ENCODE assay signal across 16 mouse cellular contexts in genomic region chr12:112938366-112938765, GRCm38 (mm10). TPM values are rescaled to one million over a fixed set of nuclear protein-coding genes. Genes with fewer than 3 reads are reported as not detected.
DNase-seq lines count a peak whose midpoint lies in the region; ATAC-seq and TF ChIP-seq lines count a peak whose summit lies in the region.
"Had no signal": no experiment of that assay in that cellular context is flagged by ENCODE, and none has a peak within 500 bp of the region (broad histone marks: within the 10 kb centered on the region; RNA-seq: fewer than 3 reads in every experiment).

No protein-coding gene starts in this region.

- 61% methylated on average over 10 of the region's 10 CpGs for WGBS in heart, embryonic 12.5 days
- 86% methylated on average over 10 of the region's 10 CpGs for WGBS in midbrain, embryonic 12.5 days
- WGBS in midbrain, postnatal 0 days, result 84% methylated on average over 10 of the region's 10 CpGs
- 80% methylated on average over 10 of the region's 10 CpGs for WGBS in embryonic facial prominence, embryonic 11.5 days
- 72% methylated on average over 10 of the region's 10 CpGs for WGBS in limb, embryonic 13.5 days

- H3K4me3 ChIP-seq in heart, embryonic 12.5 days, result no peak overlapping the region
- no peak overlapping the region for H3K4me3 ChIP-seq in midbrain, embryonic 12.5 days
- no peak overlapping the region for H3K4me3 ChIP-seq in midbrain, postnatal 0 days (ENCODE audit: low read depth, low read length)
- no peak overlapping the region for H3K4me3 ChIP-seq in embryonic facial prominence, embryonic 11.5 days (ENCODE audit: low read depth, low read length)
- no peak overlapping the region for H3K4me3 ChIP-seq in limb, embryonic 13.5 days
- H3K4me3 ChIP-seq: neural tube, embryonic 15.5 days had no signal

- TF ChIP-seq CTCF in midbrain, postnatal 0 days (IDR thresholded peaks at IDR 0.05), result no peak

- H3K9me3 ChIP-seq in heart, embryonic 12.5 days (replicated peaks), result no peaks in the 10 kb centered on the region
- no peaks in the 10 kb centered on the region for H3K9me3 ChIP-seq in midbrain, embryonic 12.5 days
- H3K9me3 ChIP-seq in midbrain, postnatal 0 days (ENCODE audit: low read length), result no peaks in the 10 kb centered on the region
- no peaks in the 10 kb centered on the region for H3K9me3 ChIP-seq in embryonic facial prominence, embryonic 11.5 days (replicated peaks; ENCODE audit: control insufficient read depth, low read length)
- no peaks in the 10 kb centered on the region for H3K9me3 ChIP-seq in limb, embryonic 13.5 days
- H3K9me3 ChIP-seq: megakaryocyte, embryonic 14.5 days; neural tube, embryonic 15.5 days had no signal

- H3K9ac ChIP-seq in heart, embryonic 12.5 days, result peak overlapping the region; percentile 13; the same call in 1 of the 2 replicates
- peak overlapping the region; percentile 8; the same call in 1 of the 2 replicates for H3K9ac ChIP-seq in midbrain, embryonic 12.5 days (replicated peaks)
- no peak overlapping the region for H3K9ac ChIP-seq in midbrain, postnatal 0 days (replicated peaks; ENCODE audit: low read length, poor library complexity, severe bottlenecking)
- peak overlapping the region; percentile 13; the same call in 1 of the 2 replicates for H3K9ac ChIP-seq in embryonic facial prominence, embryonic 11.5 days (replicated peaks; ENCODE audit: low read length)
- no peak overlapping the region; the same call in 1 of the 2 replicates for H3K9ac ChIP-seq in limb, embryonic 13.5 days
- H3K9ac ChIP-seq: neural tube, embryonic 15.5 days had no signal

- no peak overlapping the region for H3K27ac ChIP-seq in heart, embryonic 12.5 days (ENCODE audit: poor library complexity, severe bottlenecking)
- H3K27ac ChIP-seq in midbrain, embryonic 12.5 days (replicated peaks), result no peak overlapping the region
- no peak overlapping the region for H3K27ac ChIP-seq in midbrain, postnatal 0 days (ENCODE audit: low read depth, low read length)
- H3K27ac ChIP-seq in embryonic facial prominence, embryonic 11.5 days (replicated peaks; ENCODE audit: low read depth, low read length), result no peak overlapping the region
- H3K27ac ChIP-seq in limb, embryonic 13.5 days, result peak overlapping the region; percentile 44; the same call in 1 of the 2 replicates
- H3K27ac ChIP-seq: neural tube, embryonic 15.5 days had no signal

- 0 out of 2 replicates have a peak, but pooled peaks cover 21% of the 10 kb centered on the region for H3K27me3 ChIP-seq in heart, embryonic 12.5 days (replicated peaks)
- H3K27me3 ChIP-seq in midbrain, embryonic 12.5 days, result peaks cover 18% of the 10 kb centered on the region
- no peaks in the 10 kb centered on the region for H3K27me3 ChIP-seq in midbrain, postnatal 0 days (ENCODE audit: insufficient read depth, low read length)
- H3K27me3 ChIP-seq in embryonic facial prominence, embryonic 11.5 days (ENCODE audit: control insufficient read depth, insufficient read depth, low read length), result no peaks in the 10 kb centered on the region; the same call in 1 of the 2 replicates
- no peaks in the 10 kb centered on the region for H3K27me3 ChIP-seq in limb, embryonic 13.5 days
- H3K27me3 ChIP-seq: neural tube, embryonic 15.5 days had no signal

- no peak overlapping the region for H3K4me2 ChIP-seq in heart, embryonic 12.5 days
- no peak overlapping the region for H3K4me2 ChIP-seq in midbrain, embryonic 12.5 days (replicated peaks)
- H3K4me2 ChIP-seq in midbrain, postnatal 0 days (ENCODE audit: low read depth, low read length, poor library complexity, severe bottlenecking), result no peak overlapping the region
- no peak overlapping the region for H3K4me2 ChIP-seq in embryonic facial prominence, embryonic 11.5 days (ENCODE audit: low read depth, low read length)
- no peak overlapping the region for H3K4me2 ChIP-seq in limb, embryonic 13.5 days (replicated peaks)
- H3K4me2 ChIP-seq: liver, embryonic 11.5 days; neural tube, embryonic 15.5 days had no signal

- H3K4me1 ChIP-seq in heart, embryonic 12.5 days (replicated peaks), result peaks cover 36% of the 10 kb centered on the region
- H3K4me1 ChIP-seq in midbrain, embryonic 12.5 days, result peaks cover 36% of the 10 kb centered on the region
- peaks cover 5% of the 10 kb centered on the region; the same call in 1 of the 2 replicates for H3K4me1 ChIP-seq in midbrain, postnatal 0 days (ENCODE audit: insufficient read depth, low read length)
- no peaks in the 10 kb centered on the region for H3K4me1 ChIP-seq in embryonic facial prominence, embryonic 11.5 days (ENCODE audit: control insufficient read depth, insufficient read depth, low read length)
- peaks cover 40% of the 10 kb centered on the region for H3K4me1 ChIP-seq in limb, embryonic 13.5 days

- DNase-seq in heart, adult 9 months (ENCODE audit: low spot score in 2 of 2), result no peak
- DNase-seq in midbrain, postnatal 0 days (ENCODE audit: low spot score), result no peak
- DNase-seq in embryonic facial prominence, embryonic 11.5 days (ENCODE audit: low spot score), result no peak
- no peak for DNase-seq in testis, postnatal 14 days (ENCODE audit: low spot score)
- DNase-seq in left cerebral cortex, adult 11 months (ENCODE audit: low spot score), result no peak
- DNase-seq: adrenal gland, postnatal 36 days; kidney, adult 11 months; right cerebral cortex, postnatal 14 days; spleen, adult 18-20 months had no signal

- no peak for ATAC-seq in heart, embryonic 12.5 days (ENCODE audit: insufficient number of reproducible peaks, low FRiP score)
- ATAC-seq in midbrain, embryonic 12.5 days (ENCODE audit: low FRiP score, low read depth), result no peak
- no peak for ATAC-seq in midbrain, postnatal 0 days (ENCODE audit: low FRiP score)
- no peak for ATAC-seq in embryonic facial prominence, embryonic 11.5 days (replicated peaks; ENCODE audit: insufficient number of reproducible peaks, low FRiP score, low TSS enrichment, low read depth)
- ATAC-seq in limb, embryonic 13.5 days (ENCODE audit: low FRiP score, low read depth), result 0 out of 2 replicates have a peak, but pooled peaks have one; percentile 1
- ATAC-seq: forebrain, embryonic 16.5 days had no signal

- no peaks in the 10 kb centered on the region for H3K36me3 ChIP-seq in heart, embryonic 12.5 days
- H3K36me3 ChIP-seq in midbrain, embryonic 12.5 days, result no peaks in the 10 kb centered on the region
- H3K36me3 ChIP-seq in midbrain, postnatal 0 days (ENCODE audit: insufficient read depth, low read length), result no peaks in the 10 kb centered on the region
- no peaks in the 10 kb centered on the region for H3K36me3 ChIP-seq in embryonic facial prominence, embryonic 11.5 days (replicated peaks; ENCODE audit: control insufficient read depth, insufficient read depth, low read depth, low read length)
- H3K36me3 ChIP-seq in limb, embryonic 13.5 days, result no peaks in the 10 kb centered on the region
- H3K36me3 ChIP-seq: neural tube, embryonic 15.5 days had no signal

RNA-seq across cellular contexts. Expression of gene Nudt14, which starts 3.6 kb away (rescaled TPM):
- 38.3 and 41.7 TPM in 2 replicates for polyA plus RNA-seq in heart, embryonic 12.5 days (2016; fragmentation: Nextera tagmentation; extraction: Ambion mirVana)
- polyA plus RNA-seq in midbrain, embryonic 12.5 days (2016; fragmentation: Nextera tagmentation; extraction: Ambion mirVana), result 52.9 and 56.6 TPM in 2 replicates
- total RNA-seq in midbrain, postnatal 0 days (2014; rRNA removed), result 23.6 and 25.8 TPM in 2 replicates
- polyA plus RNA-seq in midbrain, postnatal 0 days (2015; fragmentation: Nextera tagmentation; extraction: Ambion mirVana), result 41.8 and 48.0 TPM in 2 replicates
- 75.8 and 83.4 TPM in 2 replicates for polyA plus RNA-seq in embryonic facial prominence, embryonic 11.5 days (2014; fragmentation: Nextera tagmentation; extraction: Ambion mirVana)
- polyA plus RNA-seq in limb, embryonic 13.5 days (2015; fragmentation: Nextera tagmentation; extraction: Ambion mirVana), result 83.8 and 88.9 TPM in 2 replicates

RNA-seq across cellular contexts. Expression of gene Jag2, which starts 8.8 kb away (rescaled TPM):
- 2.6 TPM in 2 replicates for polyA plus RNA-seq in heart, embryonic 12.5 days (2016; fragmentation: Nextera tagmentation; extraction: Ambion mirVana)
- 5.8 and 7.5 TPM in 2 replicates for polyA plus RNA-seq in midbrain, embryonic 12.5 days (2016; fragmentation: Nextera tagmentation; extraction: Ambion mirVana)
- total RNA-seq in midbrain, postnatal 0 days (2014; rRNA removed), result 88.4 and 94.6 TPM in 2 replicates
- 9.4 and 12.1 TPM in 2 replicates for polyA plus RNA-seq in midbrain, postnatal 0 days (2015; fragmentation: Nextera tagmentation; extraction: Ambion mirVana)
- polyA plus RNA-seq in embryonic facial prominence, embryonic 11.5 days (2014; fragmentation: Nextera tagmentation; extraction: Ambion mirVana), result 3.5 and 5.7 TPM in 2 replicates
- polyA plus RNA-seq in limb, embryonic 13.5 days (2015; fragmentation: Nextera tagmentation; extraction: Ambion mirVana), result 5.9 and 7.8 TPM in 2 replicates

RNA-seq across cellular contexts. Expression of gene Btbd6, which starts 37.9 kb away (rescaled TPM):
- 22.4 and 23.0 TPM in 2 replicates for polyA plus RNA-seq in heart, embryonic 12.5 days (2016; fragmentation: Nextera tagmentation; extraction: Ambion mirVana)
- 26.8 and 28.6 TPM in 2 replicates for polyA plus RNA-seq in midbrain, embryonic 12.5 days (2016; fragmentation: Nextera tagmentation; extraction: Ambion mirVana)
- total RNA-seq in midbrain, postnatal 0 days (2014; rRNA removed), result 79.0 and 81.6 TPM in 2 replicates
- 58.4 and 61.9 TPM in 2 replicates for polyA plus RNA-seq in midbrain, postnatal 0 days (2015; fragmentation: Nextera tagmentation; extraction: Ambion mirVana)
- polyA plus RNA-seq in embryonic facial prominence, embryonic 11.5 days (2014; fragmentation: Nextera tagmentation; extraction: Ambion mirVana), result 19.0 and 19.7 TPM in 2 replicates
- polyA plus RNA-seq in limb, embryonic 13.5 days (2015; fragmentation: Nextera tagmentation; extraction: Ambion mirVana), result 26.7 and 27.5 TPM in 2 replicates

Comparison
In these comparisons a context has a peak if more than half of its experiments do, and no peak if none do; other contexts are left out.
1. H3K9ac ChIP-seq: peak in heart, embryonic 12.5 days (single experiment), midbrain, embryonic 12.5 days (single experiment) and embryonic facial prominence, embryonic 11.5 days (single experiment); none in midbrain, postnatal 0 days (single experiment) and limb, embryonic 13.5 days (single experiment).